Mouse (Mus musculus) frontal cortex, postnatal 10 days (tissue): ENCODE measurements around the gene Cdv3.
"Not testable (repeated sequence)": the region's sequence is repeated elsewhere in the genome, so short reads cannot be mapped to it uniquely, and the experiment has no call there.

Experiments used
- DNase-seq, 2 experiments: peaks; one replicate each; pipeline ENCODE4 v3.0.0; 2022; ENCODE audit warnings: low spot score in 2 of 2, mixed read lengths in 1 of 2

The Cdv3 gene

DNA sequence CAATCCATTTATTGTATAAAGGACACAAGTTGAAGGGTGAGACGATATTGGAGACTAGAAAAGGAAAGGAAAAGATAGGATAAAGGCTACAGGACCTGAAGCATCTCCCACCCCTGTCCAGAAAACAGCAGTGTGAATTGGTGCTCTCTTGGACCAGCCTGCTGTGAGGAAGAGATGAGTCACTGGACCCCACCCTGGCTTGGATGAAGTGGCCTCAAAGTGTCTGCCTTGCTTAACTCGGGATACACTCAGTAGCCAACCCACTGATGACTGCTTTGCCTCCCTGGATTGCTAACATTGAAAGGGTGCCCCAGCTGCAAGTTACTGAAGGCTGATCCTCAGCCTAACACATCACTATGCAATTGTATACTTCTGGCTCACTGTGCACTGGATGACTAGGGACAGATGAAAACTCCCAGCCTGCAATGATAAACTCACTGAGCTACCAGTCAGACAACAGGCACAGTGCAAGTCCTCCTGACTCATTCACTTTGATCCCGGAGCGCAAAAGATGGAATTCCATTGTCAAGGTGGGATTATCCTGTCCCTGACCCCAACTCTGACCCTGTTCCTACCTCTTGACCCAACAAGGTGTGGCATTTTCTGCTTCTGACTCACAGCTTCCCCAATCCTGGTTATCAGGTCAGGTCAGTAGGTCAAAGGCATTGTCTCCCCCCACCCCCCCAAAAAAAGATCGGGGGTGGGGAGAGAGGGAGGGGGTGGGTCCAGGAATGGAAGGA lies 6.8 kb upstream of the Cdv3 start:
- DNase-seq: no peak

DNA sequence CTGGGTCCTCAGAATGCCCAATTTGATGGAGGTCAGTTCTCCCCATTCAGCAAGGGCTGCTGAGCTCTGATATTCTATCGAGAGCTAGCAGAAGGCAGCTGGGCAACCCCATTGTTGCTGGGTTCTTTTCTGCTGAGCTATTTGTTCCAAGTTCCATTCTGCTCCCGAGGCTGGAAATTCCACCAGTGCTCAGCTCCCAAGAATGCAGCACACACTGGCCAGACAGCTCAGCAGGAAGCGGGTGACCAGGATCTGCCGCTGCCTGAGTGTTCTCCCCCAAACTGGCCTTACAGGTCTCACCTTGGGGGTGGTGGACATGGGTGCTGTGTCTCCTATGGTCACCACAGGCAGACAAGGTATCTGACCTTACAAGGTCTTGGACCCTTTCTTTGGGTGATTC lies 4.3 kb upstream of the Cdv3 start:
- DNase-seq: no peak

DNA sequence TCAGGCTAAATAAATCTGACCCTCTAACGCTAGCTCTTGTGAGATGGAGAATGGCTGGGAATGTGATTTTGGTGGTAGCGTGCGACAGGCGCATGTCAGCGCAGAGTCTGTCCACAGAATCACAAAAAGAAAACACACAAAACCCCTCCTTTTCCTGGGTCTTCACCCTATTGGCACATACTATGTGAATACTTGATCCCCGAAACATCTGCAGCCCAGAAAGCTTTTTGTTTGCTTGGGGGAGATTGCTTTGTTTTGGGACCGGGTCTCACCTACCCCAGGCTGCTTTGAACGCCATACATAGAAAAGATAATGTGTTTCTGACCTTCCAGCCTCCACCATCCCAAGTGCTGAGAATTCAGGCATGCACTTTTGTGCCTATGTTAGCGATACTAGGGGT lies 716 bp upstream of the Cdv3 start:
- DNase-seq: no peak

DNA sequence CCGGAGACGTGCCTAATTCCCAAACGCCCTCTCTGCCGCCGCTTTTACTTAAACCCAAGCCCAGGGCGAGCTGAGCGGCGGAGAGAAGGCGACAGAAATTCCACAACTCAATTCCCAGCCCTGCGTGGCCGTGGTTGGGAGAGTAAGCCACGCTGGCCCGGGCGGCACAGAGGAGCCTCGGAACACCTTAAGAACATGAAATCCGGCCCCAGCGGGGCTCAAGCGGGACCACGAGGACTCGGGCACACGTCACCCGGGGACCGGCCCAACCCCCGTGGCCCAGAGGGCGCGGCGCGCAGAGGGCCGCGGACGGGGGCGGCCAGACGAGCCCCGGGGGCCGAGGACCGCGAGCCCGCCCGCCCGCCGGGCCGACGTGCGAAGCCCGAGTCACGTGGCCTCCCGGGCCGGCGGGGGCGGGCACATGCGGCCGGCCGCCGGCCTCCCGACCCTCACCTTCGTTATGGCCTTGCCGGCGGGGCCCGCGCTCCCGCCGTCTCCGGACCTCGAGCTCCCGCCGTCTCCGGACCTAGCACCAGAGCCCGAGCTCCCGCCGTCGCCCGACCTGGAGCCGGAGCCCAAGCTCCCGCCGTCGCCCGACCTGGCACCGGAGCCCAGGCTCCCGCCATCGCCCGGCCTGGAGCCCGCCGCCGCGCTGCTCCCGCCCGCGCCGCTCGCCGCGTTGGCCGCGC lies 895 bp downstream of the Cdv3 start:
- peak; percentile 40 to 57 for DNase-seq

DNA sequence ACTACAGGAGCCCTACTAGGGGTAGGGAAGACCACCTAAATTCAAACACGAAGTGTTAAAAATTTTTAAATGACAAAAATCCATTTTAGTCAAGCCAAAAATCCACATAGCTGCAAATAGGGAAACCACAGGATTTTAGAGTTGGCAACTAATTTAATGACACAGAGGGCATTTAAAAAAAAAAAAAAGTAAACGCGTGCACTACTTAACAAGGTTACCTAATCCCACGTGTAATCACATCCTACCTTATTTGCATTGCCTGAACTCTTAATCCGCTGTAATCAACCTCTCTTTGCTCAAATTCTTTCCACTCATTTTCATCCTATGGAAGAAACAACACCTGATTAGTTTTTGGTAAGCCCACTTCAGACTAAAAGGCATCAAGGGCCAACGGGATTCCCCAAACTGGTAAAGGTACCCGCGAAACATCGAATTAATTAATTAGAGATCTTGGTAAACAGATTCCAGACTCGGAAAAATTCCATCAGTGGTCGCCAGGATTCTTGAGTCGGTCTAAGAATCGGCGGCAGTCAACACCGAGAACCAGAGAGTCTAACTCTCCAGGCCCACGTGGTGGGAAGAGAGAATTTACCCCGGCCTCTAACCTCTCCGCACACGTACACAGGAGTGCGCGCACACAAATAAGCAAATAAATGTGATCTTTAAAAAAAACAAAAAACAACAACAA lies 1.8 kb downstream of the Cdv3 start:
- DNase-seq: no peak

DNA sequence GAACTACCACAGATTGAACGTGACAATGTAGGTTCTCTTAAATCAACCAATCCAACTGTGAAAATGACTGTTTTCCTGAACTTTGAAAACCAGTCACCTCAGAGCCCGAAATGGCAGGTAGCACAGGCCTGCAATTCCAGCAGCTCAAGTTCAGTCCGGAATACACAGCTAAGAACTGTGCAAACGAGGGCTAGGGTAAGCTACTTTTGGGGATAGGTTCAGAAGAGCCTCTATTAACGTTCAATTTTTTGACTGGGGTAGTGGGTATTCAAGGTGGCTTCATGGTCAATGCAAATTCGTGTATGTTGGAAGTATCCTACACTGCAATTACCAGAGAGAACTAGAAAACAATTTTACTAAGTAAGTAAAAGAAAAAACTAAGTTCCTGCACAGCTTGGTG lies 2.6 kb downstream of the Cdv3 start:
- no peak for DNase-seq

DNA sequence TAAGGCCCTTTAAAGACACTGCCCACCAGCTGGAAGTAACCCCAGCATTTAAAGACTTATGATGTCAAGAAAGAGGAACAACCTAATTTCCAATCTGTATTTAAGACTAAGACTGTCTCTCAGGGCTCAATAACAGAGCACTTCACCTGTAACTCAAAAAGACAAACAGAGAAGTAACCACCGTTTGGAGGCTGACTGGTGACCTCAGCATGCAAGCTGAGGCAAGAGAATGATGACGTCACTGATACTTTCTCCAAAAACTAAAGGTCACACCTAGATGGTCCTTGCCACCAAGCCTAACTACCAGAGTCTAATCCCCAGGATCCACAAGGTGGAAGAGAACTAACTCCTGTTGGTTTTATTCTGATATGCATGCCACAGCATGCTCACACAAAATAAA lies 5.0 kb downstream of the Cdv3 start:
- no peak for DNase-seq

DNA sequence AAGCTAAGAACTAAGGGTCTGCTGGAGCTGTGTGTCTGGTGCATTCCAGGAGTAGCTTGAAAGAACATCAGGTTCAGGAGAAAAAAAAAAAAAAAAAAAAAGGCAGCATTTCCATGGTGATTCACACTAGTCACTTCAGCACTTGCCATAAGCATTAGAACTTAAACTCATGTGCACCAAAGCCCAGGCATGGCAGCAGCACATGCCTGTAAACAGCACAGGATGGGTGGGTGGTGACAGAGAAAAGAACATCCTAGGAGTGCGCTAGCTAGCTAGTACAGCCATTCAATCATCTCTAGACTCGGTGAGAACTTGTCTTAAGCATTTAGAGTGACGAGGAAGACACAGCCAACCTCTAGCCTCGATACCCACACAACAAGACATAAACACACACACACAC lies 7.1 kb downstream of the Cdv3 start:
- DNase-seq: no peak

DNA sequence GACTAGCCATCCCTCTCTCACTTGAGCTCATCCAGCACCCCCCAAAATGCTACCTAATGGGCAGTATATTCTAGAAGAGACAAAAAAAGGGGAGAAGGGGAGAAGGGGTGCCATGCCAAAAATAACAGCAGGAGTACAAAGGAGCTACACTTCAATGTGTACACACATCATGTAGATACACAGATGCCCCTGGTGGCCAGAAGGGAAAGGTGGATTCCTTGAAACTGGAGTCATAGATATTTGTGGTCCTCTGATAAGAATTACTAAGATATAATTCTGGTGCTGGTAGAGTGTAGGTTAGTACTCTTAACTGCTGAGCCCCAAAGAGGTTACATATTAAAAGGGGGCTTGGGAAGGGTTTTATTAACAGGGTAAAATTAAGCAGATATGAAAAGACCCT lies 7.7 kb downstream of the Cdv3 start:
- no peak for DNase-seq

DNA sequence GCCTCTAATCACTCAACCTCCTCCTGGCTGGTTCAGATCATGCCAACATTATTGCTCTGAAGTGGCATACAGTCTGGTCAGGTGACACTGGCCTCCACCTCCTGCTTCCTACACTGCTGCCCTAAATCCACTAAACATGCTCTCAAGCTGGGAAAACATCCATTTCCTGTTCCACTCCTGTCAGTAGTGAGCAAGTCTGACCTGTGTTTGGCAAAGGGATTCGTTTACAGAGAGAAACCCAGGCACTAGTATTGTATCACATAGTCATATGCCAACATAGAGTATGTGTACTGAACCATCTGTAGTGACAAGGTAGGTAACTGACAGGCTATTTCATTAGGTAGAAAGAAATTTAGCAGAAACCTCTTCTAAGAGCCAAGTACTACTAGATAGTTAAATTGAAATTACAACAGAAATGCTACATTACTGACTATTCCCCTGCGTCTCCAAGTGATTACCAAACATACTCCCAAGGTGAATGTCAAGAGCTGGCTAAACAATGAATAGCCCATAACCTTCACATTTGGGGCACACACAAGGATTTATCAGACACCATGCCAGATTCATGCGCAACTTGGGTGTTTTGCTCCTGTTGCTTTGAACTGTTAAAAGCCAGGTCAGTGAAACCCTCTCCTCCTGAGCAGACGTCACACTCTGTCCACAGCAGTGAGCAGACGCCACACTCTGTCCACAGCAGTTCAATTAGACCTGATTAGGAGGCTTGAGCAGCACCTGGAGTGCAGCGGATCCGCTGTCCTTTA lies 12.0 kb downstream of the Cdv3 start:
- DNase-seq: not testable (repeated sequence)

DNA sequence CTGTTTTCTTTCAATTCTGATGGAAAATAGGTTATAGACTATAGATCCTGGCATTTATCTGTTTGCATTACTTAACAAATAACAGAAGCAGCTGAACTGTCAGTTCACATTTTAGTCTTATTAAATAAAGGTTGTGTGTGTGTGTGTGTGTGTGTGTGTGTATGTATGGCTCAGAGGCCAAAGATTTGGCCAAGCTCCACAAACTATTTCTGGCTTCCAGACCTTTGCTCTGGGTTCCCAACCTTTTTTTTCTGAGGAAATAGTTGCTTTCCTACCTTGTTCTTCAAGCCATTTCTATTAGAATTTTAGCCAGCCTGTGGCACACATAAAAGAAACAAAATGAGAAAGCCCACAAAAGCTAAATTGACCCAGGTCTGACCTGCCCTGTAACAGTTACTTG lies 16.8 kb downstream of the Cdv3 start:
- no peak for DNase-seq

DNA sequence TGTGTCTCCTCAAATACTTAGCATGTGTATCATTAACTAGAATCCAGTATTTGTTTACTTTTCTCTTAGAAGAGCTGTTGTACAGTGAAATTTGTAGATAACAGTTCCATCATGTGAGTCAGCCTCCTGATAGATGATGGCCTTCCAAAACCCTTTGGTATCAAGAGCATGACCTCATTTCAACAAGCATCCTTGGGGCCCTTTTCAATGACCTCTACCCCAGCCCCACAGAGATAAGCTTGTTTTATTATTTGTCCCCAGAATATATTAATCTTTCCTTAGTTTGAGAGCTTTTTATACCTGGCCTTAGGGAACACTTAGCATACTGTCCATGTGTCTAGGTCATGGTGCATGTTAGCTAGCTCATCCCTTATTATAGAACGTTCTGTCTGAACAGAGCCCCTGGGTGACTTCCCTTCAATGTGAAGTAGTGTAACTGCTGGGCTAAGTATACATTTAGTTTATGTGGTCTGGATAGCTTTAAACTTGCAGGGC lies 17.6 kb downstream of the Cdv3 start:
- DNase-seq: no peak

DNA sequence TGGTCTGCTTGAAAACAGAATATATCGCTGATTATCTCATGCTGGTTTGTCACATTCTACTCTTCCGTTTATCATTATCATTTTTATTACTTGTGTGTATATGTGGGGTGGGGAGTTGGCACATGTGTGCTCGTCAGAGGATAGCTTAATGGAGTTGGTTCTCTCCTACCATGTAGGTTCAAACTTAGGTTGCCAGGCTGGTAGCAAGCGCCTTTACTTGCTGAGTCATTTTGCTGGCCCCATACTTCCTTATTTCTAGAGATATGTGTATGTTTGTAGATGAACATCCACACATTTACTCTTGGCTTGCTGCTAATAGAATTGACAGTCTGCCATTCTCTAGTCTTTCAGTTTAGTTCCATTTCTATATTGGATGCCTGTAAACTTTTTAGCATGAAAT lies 18.6 kb downstream of the Cdv3 start:
- no peak for DNase-seq

DNA sequence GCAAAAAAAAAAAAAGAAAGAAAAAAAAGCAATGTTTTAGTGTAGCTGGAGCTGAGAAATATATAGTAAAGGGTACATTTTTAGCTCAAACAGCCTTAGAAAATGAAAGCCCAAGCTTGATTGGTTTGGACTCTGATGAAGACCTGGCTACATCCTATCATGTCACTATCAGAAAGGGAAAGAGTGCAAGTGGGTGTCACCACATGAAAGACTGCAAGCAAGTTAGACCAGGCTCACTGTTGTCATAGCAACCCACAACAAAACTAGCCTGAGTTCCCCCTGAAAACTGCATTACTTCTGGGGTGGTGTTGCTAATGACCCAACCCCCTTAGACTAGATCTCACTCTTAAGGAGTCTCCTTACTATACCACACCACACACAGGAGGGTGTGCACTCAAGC lies 28.7 kb downstream of the Cdv3 start:
- no peak for DNase-seq

DNA sequence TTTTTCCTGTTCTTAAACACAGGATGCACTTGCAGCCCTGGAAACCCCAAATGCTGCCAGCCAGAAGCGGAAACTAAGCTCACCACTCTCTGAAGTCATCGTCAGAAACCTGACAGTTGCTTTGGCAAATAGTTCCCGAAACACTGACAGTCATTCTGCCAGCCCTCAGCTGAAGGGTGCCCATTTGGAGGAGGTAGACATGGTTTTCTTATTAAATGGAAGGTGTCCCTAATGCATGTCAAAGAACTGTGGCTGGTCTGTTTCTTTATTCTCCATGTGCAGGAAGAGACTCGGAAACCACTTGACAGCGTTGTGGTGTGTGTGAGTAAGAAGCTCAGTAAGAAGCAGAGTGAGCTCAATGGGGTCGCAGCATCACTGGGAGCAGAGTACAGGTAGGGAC lies 33.0 kb downstream of the Cdv3 start:
- DNase-seq: no peak

DNA sequence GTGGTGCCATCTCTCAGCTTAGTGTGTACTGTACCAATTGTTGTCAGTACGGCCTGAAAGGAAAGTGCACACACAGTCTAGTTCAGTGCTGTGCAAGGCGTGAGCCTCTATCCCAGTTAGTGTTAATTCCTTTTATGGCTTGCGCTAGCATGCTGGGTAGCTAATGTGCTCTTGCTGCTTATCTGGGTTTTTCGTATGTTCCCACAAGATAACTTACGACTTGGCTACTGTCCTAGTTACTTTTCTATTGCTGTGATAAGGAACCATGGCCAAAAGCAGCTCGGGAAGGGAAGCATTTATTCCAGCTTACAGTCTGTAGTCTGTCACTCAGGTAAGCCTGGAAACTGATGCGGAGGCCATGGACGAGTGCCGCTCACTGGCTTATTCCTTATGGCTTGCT lies 39.2 kb downstream of the Cdv3 start:
- no peak for DNase-seq

DNA sequence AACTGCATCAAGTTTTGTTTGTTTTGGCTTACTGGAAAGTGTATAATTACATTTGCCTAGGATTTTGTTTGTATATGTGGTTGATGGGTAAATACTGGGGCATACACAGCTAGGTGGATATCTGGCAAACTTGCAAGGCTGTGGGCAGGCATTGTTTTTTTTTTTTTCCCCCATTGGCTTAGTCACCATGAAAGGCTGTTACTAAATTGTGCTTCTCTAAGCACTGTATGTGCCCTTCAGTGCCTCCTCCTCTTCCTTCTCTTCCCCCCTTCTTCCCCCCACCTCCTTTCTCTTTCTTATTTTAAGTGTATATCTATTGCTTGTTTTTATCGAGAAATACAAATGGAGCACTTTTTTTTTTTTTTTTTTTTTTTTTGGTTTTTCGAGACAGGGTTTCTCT lies 41.0 kb downstream of the Cdv3 start:
- DNase-seq: no peak

DNA sequence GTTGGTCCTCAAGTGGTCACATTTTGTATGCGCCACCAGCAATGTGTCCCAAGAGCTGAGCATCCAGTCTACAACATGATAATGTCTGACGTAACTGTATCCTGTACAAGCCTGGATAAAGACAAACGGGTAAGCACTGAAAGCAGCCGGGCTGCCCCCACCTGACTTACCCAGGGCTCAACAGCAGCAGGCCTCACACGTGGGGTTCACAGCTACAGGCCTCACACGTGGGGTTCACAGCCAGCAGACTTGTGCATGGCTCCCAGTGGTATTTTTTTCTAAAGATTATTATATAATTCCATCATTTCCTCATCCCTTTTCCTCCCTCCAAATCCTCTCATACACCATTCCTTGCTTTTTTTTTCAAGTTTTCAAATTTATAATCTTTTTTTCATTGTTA lies 55.8 kb downstream of the Cdv3 start:
- DNase-seq: no peak

DNA sequence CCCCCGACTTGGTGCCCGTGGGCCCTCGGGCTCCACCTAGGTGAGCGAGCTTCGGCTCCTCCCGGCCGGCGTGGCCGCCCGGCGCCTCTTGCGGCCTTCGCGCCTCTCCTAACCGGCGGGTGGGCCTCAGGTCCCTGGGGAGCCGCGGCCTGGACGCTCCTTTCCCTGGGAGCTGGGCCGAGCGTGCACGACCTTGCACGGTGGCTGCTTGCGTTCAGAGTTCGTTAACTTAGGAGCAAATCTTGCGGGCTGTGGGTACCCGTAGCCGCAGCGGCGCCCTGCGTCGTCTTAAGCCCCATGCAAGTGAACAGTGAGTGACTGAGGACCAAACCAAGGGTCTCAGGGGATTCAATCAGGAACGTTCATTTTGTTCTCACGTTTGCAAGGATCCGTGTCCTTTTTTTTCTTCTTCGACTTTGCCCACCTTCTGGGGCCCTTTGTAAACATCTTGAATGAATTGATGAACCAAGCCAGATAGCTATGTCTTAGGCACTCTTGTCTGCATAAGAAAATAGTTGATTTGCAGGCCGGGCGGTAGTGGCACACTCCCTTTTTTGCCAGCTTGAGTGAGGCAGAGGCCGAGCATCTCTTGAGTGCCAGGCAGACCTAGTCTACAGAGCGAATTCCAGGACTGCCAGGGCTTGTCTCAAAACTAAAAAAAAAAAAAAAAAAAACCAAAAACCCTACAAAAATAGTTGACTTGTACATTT lies 60.2 kb downstream of the Cdv3 start:
- DNase-seq: no peak

DNA sequence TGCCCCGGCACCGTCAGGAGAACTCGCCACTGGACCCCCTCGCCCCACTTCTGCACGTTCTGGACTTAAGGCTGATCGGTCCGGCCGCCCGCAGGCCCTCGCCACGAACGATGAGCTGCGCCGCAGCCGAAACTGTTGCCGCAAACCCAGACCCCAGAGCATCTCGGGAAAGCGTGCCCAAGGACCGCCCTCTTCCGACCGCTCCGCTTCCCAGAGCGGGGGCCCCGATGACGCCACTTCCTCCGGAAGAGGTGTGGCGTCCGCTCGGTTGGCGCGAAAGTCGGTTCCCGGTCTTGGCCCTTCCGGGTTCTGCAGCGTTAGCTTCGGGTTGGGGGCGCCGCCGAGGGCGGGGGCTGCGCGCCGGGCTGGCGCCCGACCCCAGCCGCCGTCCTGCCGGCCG lies 60.7 kb downstream of the Cdv3 start, which contains the start of the genes 1300017J02Rik and Topbp1:
Gene 1300017J02Rik (minus strand): TSS at position 156 of the 400 bp plus-strand sequence.
Gene Topbp1 (plus strand): TSS at position 289 of the 400 bp plus-strand sequence.
- peak; percentile 81 to 92 for DNase-seq
